Mouse (Mus musculus) stomach, postnatal 0 days (tissue): ENCODE results near the gene Btbd10.

Experiments used
- CTCF ChIP-seq: IDR thresholded peaks from 2 replicates; pipeline ENCODE4 v1.5.1; 2016; ENCODE audit warnings: antibody characterized with exemption, low read depth, mild to moderate bottlenecking, moderate library complexity
- EP300 ChIP-seq: optimal IDR thresholded peaks from 2 replicates; pipeline ENCODE3; 2016; ENCODE audit warnings: antibody characterized with exemption

DNA sequence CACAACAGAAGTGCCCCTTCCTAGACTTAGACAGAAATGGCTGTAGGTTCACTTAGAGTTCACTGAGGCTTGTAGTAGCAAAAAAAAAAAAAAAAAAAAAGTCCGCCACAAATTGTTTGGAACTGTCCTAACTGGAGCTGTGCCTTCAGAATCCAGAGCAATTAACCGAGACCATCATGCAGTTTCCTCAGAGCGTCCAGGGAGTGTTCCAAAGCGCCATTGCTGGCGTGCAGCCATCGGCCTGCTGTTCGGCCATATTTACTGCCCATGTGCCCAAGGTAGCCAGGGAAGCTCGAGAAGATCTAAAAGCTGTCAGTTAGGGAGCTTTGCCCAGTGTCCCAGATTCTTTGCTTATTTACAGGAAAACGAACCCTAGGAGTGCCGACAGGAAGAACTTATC is 98.6 kb downstream of the Btbd10 start:
- TF ChIP-seq EP300 (no peak), CTCF (no peak)
